Mouse (Mus musculus) c-Kit-positive CD71-negative TER-119-negative erythroid progenitor cells, embryonic 14.5 days (primary cell): ENCODE data around the gene Tbc1d10c.

Experiments
- DNase-seq: peaks from one replicate; pipeline ENCODE4 v3.0.0-alpha.2; 2013; ENCODE audit warnings: low read depth

Tbc1d10c gene

DNA sequence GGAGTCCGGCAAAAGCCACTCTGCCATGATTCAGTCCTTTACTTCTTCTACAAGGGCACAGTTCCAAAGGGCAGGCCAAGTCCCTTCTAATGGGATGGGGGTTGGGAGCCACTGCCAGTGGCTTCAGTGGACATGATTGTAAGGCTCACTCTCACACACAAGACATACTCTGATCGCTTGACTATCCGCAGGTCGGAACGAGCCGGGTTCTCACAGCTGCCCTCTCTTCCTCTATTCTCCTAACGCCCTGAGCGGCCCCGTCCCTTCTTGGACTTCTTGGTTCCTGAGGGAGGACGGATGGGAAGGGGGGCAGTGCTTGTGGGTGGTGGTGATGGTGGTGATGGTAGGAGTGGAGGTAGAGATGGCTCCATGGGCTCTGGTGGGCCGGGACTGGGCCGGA lies 34.3 kb downstream of the Tbc1d10c start:
- no peak for DNase-seq

DNA sequence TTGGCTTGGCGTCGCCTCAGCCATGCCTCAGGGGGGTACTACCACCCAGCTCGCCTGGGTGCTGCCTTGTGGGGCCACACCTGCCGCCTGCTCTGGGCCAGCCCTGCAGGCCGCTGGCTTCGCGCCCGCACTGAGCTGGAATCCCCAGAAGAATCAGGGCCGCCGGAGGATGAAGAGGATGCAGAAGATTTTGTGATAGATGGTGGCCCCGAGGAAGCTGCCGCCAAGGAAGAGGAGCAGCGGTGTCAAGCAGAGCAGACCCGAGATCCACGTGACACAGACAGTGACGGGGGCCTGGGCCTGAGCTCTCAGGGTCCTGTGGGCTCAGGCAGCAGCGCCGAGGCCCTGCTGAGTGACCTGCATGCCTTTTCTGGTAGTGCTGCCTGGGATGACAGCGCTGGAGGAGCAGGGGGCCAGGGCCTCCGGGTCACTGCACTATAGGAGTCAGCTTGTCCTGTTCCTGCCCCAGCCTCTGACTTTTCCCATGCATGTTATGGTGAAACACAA lies 35.0 kb downstream of the Tbc1d10c start:
- DNase-seq: no peak

DNA sequence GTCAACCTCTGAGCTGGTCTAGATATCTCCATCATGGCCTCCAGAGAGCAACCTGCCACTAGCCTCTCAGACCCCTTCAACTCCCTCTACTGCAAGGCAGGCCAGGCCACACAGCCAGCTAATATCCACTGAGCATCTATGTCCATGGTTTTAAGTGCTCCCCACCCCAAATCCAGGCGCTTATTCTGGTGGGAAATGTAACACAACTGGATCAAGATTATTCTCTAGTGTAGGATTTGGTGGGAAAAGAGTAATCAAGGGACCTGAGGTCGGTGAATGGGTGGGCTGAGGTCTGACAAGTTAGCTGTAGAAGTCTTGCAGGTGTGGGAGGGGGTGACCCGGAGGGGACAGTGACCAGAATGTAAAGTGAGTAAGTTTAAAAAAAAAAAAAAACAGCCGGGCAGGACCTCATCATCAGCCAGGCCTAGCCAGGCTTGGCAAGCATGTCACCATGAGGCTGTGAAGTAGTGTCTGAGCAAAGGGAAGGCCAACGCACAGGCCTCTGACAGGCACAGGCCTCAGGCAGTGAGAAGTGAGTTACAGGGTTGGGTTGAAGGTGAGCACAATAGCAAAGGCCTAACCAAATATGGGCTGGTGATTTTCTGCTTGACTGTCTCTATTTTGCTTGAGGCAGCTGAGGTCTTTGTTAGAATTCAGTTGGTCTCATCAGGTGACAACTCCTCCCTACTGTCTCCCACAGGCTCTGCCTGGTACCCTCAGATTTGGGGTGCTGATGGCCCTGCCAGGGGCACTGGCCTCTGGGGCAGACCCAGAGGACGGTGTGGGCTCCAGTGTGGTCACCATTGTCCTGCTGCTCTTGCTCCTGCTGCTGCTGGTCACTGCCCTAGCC lies 35.6 kb downstream of the Tbc1d10c start:
- no peak for DNase-seq

DNA sequence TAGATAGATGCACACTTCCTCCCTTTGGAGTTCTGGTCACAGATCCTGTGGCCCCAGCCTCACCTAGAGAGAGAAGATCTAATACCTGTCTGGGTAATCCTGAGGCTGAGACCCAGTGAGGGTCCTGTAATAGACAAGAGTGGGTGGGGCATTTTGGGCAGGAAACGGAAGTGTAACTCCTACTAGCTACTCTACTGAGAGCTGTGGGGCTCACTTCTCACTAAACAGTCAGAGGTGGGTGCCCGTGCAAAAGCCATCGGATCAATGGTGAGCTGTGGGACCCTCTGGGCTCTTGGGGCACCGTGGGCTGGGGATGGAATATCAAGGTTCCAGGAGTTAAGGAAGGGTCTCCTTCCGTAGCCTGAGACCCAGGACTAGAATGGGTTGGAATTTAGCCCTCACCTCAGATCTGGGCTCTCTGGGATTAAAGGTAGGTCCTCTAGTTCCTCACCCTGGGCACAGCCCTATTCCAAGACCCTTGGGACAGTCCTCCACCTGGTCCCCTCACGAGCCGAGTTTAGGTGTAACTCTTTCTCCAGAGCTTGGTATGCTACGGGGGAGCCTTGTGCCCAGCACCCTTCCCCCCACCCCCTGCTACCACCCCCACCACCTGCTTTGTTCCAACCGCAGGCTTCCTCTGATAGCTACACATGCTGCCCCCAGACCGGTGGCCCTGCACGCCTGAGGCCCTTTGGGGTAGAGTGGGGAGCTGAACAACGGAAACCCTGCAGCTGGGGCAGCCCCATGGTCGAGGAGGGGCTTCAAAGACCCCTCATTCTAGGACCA lies 36.5 kb downstream of the Tbc1d10c start:
- DNase-seq: no peak

DNA sequence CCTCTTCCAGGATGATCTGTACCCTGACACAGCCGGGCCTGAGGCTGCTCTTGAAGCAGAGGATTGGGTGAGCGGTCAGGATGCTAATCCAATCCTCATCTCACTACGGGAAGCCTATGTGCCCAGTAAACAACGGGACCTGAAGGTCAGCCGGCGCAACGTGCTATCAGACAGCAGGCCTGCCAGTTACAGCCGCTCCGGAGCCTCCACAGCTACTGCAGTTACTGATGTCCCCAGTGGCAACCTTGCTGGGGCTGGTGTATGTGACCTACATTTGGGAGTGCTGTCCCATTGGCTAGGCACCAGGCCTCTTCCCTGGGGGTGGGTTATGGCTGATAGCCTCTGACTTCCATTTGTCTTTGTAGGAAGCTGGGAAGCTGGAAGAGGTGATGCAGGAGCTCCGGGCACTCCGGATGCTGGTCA lies 37.8 kb downstream of the Tbc1d10c start, which contains the start of gene Ptprcap:
Gene Ptprcap (plus strand): TSS at position 373 of the 423 bp plus-strand sequence.
- no peak for DNase-seq

DNA sequence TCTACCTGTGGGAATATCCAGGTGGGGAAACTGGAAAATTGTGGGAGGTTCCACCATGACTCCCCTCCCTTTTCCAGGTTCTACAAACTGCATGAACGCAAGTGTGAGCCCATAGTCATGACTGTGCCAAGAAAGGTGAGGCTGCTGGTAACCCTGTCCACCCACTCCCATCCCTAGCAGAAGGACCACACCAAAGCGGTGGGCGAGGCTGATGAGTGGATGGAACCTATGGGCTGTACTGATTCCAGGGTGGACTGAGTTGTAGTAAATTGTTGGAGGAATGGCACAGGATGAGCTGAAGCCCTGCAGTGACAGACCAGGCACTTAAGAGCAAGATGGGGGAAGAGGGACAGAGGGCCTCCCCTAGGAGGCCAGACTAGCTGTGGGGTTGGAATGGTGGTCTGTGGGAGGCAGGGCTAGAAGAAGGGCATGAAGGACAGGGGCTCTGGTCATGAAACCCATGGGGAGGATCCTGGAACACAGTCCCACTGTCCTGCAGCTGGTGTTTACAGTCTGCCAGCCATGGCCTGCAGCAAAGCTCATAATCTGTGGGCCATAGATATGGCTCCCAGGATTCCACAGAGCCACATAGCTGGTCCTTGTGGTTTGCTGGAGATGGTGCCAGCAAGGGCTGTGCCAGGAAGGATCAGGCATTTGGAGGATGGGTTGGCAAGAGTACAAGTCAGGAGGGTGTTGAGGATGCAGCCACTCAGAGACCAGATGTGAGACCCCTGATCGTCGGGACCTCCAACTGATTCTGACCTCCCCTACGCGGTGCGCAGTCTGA lies 38.4 kb downstream of the Tbc1d10c start:
- no peak for DNase-seq

DNA sequence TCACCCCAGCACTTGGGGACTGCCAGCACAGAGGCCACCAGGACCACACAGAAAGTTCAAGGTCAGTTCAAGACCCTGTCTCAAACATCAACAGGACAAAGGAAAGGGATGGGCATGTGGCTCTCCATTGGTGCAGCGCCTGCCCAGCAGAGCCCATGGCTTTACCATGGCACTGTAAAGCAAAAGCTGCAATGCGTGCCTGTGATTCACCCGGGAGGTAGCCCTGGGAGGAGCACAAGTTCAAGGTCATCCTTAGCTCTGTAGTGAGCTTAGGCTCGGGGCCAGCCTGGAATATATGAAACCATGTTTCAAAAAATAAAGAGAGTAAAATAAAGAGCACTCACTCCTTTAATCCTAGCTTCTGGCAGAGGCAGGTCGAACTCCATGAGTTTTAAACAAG lies 39.2 kb downstream of the Tbc1d10c start:
- no peak for DNase-seq

DNA sequence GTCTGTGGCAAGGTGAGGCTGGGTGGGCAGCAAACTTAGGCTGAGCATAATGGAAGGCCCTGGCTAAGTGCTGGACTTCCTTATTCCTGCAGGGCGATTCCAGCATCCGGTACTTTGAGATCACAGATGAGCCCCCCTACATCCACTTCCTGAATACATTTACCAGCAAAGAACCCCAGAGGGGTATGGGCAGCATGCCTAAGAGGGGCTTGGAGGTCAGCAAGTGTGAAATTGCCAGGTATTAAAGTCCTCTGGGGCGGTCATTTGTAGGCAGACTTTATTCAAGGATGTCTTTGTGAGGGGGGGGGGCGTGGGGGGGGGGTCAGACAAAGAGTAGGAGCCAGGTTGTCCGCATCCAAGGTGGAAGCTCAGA lies 39.6 kb downstream of the Tbc1d10c start:
- DNase-seq: no peak

DNA sequence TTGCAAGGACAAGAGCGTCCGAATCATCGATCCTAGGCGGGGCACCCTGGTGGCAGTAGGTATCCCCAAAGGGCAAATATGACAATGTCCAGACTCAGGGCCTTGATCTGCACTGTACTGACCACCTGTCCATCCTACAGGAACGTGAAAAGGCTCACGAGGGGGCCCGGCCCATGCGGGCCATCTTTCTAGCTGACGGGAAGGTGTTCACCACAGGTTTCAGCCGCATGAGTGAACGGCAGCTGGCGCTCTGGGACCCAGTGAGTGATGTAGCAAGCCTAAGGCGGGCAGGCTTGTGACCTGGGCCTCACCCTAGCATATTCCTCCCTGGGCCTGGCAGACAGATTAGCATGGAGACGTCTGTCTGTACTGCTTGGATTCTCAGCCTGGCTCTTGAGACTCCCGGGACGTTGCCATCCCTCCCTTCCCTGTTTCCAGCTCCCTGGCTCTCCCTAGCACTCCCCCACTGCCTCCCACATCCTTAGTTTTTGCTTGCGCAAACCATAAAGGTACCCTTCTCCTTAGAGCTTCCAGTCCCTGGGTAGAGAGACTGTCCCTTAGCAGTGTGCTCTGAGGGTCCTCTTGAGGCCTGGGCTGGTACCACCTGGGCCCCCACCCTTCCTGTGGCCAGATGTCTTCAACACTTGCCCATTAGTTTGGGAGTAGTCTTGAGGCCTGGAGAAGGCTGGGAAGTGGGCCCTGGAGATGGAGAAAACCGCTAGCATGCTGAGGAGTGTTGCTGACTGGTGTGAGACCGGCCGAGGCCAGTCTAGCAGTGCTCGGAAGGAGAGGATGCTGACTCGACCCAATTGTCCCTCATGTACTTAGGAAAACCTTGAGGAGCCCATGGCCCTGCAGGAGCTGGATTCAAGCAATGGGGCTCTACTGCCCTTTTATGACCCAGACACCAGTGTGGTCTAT lies 40.3 kb downstream of the Tbc1d10c start:
- no peak for DNase-seq

DNA sequence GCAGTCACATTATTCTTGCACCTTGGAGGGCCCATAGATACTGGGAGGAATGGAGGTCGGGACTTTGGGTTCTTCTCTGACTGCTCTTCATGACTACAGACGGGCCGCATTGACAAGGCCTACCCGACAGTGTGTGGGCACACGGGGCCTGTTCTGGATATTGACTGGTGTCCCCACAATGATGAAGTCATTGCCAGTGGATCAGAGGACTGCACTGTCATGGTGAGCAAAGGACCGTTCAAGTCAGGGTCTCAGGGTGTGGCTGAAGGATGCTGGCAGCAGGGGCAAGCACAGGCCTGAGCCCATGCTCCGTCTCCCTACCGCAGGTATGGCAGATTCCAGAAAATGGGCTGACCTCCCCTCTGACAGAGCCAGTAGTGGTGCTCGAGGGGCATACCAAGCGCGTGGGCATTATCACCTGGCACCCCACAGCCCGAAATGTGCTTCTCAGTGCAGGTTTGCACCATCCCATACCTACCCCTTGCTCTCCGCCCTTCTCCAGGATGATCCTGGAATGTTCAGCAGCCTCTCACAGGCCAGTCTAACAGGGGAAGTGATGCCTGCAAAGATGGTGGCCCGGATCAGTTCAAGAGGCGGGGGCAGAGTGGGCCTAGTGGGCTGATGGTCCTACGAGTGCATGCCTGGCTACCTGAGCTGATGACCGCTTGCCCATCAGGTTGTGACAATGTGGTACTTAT lies 41.2 kb downstream of the Tbc1d10c start:
- DNase-seq: no peak

DNA sequence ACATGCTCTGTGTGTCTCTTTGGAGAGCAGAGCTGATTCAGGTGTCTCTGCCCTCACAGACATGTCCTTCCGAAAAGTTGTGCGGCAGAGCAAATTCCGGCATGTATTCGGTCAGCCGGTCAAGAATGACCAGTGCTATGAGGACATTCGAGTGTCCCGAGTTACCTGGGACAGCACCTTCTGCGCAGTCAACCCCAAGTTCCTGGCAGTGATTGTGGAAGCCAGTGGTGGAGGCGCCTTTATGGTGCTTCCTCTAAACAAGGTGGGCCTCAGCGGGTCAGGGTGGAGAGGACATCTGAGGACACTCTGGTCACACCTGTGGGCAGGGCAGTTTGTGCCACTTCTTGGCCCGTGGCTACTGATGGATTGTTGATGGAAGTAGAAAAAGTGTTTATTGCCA lies 41.8 kb downstream of the Tbc1d10c start:
- DNase-seq: no peak

DNA sequence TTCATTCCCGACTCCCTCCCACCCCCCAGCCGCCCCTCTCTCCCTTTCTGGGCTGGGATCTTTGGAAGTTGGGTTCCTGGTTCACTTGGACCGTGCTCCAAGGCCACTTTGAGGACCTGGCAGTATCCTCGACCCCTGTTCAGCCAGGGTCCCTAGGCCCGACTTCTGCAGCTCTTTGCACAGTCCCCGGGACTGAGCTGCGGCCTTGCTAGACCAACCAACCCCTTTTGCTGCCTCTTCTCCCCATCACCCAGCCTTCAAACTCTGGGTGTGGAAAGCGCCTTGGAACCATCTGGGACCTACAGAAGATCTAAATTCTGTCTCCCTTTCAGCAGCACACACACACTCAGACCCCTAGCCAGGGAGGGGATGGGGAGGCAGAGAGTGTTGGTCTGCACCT lies 42.3 kb downstream of the Tbc1d10c start:
- DNase-seq: no peak

DNA sequence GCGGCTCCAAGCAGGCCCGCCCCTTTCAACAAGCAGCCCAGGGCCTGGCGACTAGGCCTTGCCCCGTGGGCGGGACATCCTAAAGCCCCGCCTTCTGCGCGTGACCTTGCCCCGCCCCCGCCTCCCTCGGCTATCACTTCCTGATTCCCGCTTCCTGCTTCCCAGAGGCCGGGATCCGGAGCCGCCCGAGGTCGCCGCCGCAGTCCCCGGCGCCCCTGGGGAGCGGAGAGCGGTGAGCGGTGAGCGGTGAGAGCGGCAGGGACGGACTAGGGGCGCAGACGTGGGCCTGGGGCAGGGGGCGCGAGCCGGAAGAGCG lies 42.6 kb downstream of the Tbc1d10c start, which contains the start of gene Coro1b:
Gene Coro1b (plus strand): TSS at position 129 of the 316 bp plus-strand sequence.
- peak; percentile 81 for DNase-seq

DNA sequence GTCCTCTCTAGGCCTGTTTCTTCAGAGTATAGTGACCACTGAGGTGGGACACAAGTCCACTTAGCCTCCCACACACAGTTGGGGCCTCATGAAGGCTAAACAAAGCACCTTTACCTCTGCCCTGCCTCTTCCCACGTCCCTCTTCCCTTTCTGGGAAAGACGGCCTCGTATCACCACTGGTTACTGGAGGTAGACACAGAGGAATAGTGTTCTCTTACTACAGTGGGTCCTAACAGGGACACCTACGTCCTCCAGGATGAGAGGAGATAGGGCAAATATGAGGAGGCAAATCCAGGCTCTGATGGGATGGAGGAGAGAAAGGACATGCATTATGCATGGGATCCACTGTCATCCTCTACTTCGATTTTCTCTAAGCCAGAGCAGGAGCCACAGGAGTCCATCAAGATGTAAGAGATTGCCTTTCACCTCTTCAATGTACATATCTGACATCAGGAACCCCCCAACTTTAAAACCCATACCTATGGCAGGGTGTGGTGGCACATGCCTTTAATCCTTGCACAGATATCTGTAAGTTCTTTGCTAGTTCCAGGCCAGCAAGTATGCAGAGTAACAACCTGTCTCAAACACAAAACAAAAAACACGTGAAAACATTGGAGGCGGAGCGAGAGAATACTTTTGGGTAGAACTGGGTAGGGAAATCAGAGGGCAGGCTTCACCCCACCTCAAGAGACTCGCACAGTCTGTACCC lies 43.1 kb downstream of the Tbc1d10c start:
- DNase-seq: no peak

DNA sequence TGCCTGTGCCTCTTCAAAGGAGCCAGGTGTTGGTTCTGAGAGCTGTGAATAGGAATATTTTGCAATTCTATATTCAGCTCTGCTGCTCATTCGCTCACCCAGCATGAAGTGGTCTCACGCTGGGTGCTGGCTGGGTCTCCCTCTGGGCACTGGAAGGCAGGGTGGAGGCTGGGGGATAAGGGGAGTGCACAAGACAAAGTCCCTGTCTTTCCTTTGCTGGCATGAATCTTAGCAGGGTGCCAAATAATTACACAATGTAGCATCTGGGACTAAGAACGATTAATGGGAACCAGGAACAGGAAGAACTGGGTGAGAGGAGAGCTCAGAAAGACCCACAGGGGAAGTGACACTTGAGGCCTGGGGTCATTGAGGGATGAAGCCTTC lies 44.1 kb downstream of the Tbc1d10c start:
- DNase-seq: no peak

DNA sequence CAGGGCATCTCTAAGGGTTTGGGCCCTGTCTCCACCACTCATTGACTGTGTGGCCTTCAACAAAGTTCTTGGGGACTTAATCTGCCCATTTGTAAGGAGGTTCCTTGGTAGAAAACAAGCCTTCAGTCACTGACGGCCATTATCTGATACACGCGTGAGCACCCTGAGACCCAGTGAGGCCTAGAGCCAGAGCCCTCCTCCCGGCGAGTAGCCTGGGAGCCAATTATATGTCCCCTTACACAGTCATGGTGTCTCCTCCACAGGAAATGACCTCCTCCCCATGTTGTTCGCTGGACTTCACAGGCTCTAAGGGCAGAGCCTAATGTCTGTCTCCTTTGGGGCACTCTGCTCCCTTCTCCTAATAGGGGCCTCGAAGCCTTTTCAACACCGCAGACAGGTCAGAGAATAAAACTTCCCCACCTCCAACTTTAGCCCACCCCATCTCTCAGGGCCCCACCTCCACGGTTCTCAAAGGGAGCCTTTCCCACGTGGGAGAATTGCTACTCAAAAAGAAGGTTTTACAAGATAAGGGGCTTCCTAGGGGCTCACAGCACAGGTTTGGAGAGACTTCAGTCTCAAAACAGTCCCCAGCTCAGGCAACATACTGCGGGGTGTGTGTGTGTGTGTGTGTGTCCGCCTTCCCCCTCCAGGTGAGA lies 44.6 kb downstream of the Tbc1d10c start:
- no peak for DNase-seq

DNA sequence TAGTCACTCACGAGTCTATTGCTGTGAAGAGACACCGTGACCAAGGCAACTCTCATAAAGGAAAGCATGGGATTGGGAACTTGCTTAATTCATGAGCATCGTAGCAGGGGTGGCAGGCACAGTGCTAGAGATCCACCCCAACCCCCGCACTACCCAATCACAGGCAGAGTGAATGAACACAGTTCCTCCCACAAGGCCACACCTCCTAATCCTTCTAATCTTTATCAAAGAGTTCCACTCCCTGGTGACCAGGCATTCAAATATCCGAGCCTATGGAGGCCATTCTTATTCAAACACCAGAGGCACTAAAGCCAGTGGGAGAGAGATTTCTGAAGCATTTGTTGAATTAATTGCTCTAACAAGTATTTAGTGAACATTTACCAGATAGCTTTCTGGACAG lies 45.1 kb downstream of the Tbc1d10c start:
- no peak for DNase-seq

DNA sequence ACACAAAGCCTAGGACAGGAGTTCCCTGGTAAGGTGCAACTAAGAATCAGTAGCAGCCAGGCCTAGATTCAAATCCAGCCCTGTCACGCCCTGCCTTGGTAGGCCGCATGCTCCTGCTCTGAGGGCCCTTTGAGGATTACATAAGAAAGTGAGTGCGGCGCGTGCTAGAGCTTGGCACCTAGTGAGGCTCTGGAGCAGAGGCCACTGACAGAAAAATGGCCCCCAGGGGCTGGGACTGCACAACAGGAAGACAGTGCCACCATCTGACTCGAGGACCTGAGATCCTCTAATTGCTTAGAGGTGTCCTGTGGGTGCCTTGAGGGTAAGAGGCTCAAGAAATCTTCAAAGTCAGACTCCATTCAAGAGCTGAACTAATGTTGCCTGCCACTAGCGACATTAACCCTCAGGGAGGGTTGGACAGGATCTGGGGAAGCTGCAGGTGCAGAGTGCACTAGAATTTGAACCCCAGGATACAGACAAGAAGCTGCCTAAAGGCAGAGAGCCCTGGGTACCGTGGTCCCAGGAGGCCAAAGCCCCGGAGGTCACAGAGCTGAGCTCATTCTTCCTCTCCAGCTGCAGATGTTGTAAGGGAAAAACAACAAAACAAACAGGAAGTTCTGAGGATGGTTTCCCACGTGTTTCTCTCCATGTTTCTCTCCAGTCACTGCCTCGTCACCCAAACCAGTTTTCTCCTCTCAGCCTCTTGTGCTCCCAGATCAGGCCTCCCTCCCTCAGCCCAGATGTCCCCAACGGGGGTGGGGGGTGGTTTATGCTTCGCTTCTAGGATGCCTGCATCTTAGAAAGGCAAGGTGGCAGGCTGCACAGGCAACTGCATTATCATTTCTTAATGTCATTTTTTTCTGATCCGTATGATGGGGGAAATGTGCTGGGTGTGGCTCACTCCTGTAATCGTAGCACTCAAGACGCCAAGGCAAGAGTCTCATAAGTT lies 46.3 kb downstream of the Tbc1d10c start:
- DNase-seq: no peak
